Mouse (Mus musculus): Measurements from ENCODE around the gene Ipo5.

GRCm38 (mm10) chr14:120924044-120924443 lies 13.0 kb downstream of the Ipo5 start:
- TF ChIP-seq CTCF (IDR thresholded peaks at IDR 0.05; ENCODE audit: borderline replicate concordance, insufficient read depth, low read depth, low read length), result no peak
- TF ChIP-seq POLR2A (IDR thresholded peaks at IDR 0.05; ENCODE audit: borderline replicate concordance, insufficient read depth, low read length), result no peak

Data from cerebellum, adult 2 months (tissue).